Mouse (Mus musculus) forebrain, embryonic 13.5 days (tissue): Measurements from ENCODE around the gene Ntrk1. TPM values are rescaled to one million over a fixed set of nuclear protein-coding genes. Genes with fewer than 3 reads are reported as not detected.
"Not testable (repeated sequence)": the region's sequence is repeated elsewhere in the genome, so short reads cannot be mapped to it uniquely, and the experiment has no call there.

Experiments used
- ATAC-seq: fragments of 200-750 bp; cut with Nextera tagmentation; 2 replicates; pipeline ENCODE4 v1.8.0; 2017
- H3K27ac ChIP-seq: fragments of 300-500 bp; sonication (generic); 2 replicates; pipeline ENCODE4 v1.5.1; 2015; ENCODE audit warnings: inconsistent platforms, mild to moderate bottlenecking, moderate library complexity
- H3K27me3 ChIP-seq: fragments of 300-500 bp; sonication (generic); 2 replicates; pipeline ENCODE4 v1.6.1; 2015; ENCODE audit warnings: mild to moderate bottlenecking, inconsistent platforms
- H3K36me3 ChIP-seq: fragments of 300-500 bp; sonication (generic); 2 replicates; pipeline ENCODE4 v1.6.1; 2015; ENCODE audit warnings: mild to moderate bottlenecking, inconsistent platforms; ENCODE audit not compliant: poor library complexity, severe bottlenecking
- H3K4me1 ChIP-seq: fragments of 300-500 bp; sonication (generic); 2 replicates; pipeline ENCODE4 v1.6.1; 2015; ENCODE audit warnings: inconsistent platforms
- H3K4me2 ChIP-seq: fragments of 300-500 bp; sonication (generic); 2 replicates; pipeline ENCODE4 v1.6.1; 2015; ENCODE audit warnings: inconsistent platforms, mild to moderate bottlenecking, moderate library complexity
- H3K4me3 ChIP-seq: fragments of 300-500 bp; sonication (generic); 2 replicates; pipeline ENCODE4 v1.5.1; 2015; ENCODE audit warnings: mild to moderate bottlenecking, inconsistent platforms
- H3K9ac ChIP-seq: fragments of 300-500 bp; sonication (generic); 2 replicates; pipeline ENCODE4 v1.6.1; 2015; ENCODE audit warnings: mild to moderate bottlenecking, inconsistent platforms
- H3K9me3 ChIP-seq: fragments of 300-500 bp; sonication (generic); replicated peaks from 2 replicates; pipeline ENCODE4 v1.6.1; 2016; ENCODE audit warnings: inconsistent platforms
- WGBS: fragments of 180-500 bp; shearing (Covaris S2); methylation state at CpG from one replicate; pipeline ENCODE4 v1.1.7; 2015; 5-methylcytosine and 5-hydroxymethylcytosine counted together
- polyA plus RNA-seq: library from polyadenylated mRNA; unstranded; fragments of >200 nt; fragmentation: Nextera tagmentation; extraction: Ambion mirVana; gene quantifications from 2 replicates; pipeline ENCODE4 v1.2.1, GENCODE M21; 2015

Gene Ntrk1
- 0.53 and 0.88 TPM in 2 replicates for polyA plus RNA-seq

- no peaks in the 10 kb centered on the region for H3K36me3 ChIP-seq
- peak within 1 kb of the TSS; percentile 52 for H3K4me2 ChIP-seq
- under 1% methylated on average over 45 of the region's 47 CpGs for whole genome bisulfite sequencing
- H3K9me3 ChIP-seq, result no peaks in the 10 kb centered on the region
- peak within 1 kb of the TSS; percentile 22; the same call in 1 of the 2 replicates for H3K9ac ChIP-seq
- no peak within 1 kb of the TSS for H3K27ac ChIP-seq
- no peak for ATAC-seq
- peak within 1 kb of the TSS; percentile 26 for H3K4me3 ChIP-seq
- peaks cover 95% of the 10 kb centered on the region for H3K27me3 ChIP-seq
- peaks cover 36% of the 10 kb centered on the region for H3K4me1 ChIP-seq
These were observed at the start of gene Ntrk1 for GRCm38 (mm10) chr3:87794922-87795325. Gene Ntrk1, minus strand, starts transcription at chr3:87795162.

GRCm38 (mm10) chr3:87840858-87841257 is 45.9 kb upstream of the Ntrk1 start:
- no peaks in the 10 kb centered on the region for H3K36me3 ChIP-seq
- no peaks in the 10 kb centered on the region for H3K9me3 ChIP-seq
- no peak overlapping the region for H3K9ac ChIP-seq
- no peak for ATAC-seq
- H3K27ac ChIP-seq, result no peak overlapping the region
- no peaks in the 10 kb centered on the region for H3K27me3 ChIP-seq
- no peaks in the 10 kb centered on the region for H3K4me1 ChIP-seq
- H3K4me2 ChIP-seq, result no peak overlapping the region
- no peak overlapping the region for H3K4me3 ChIP-seq

GRCm38 (mm10) chr3:87838622-87839021 is 43.7 kb upstream of the Ntrk1 start:
- Histone ChIP-seq H3K36me3 (no peaks in the 10 kb centered on the region), H3K4me2 (no peak overlapping the region), H3K4me1 (no peaks in the 10 kb centered on the region), H3K9me3 (no peaks in the 10 kb centered on the region), H3K9ac (no peak overlapping the region), H3K27ac (no peak overlapping the region), H3K4me3 (no peak overlapping the region), H3K27me3 (no peaks in the 10 kb centered on the region)
- 0% methylated on average over 4 of the region's 4 CpGs for WGBS
- ATAC-seq, result no peak

GRCm38 (mm10) chr3:87833482-87833881 is 38.5 kb upstream of the Ntrk1 start:
- no peaks in the 10 kb centered on the region for H3K9me3 ChIP-seq
- H3K4me3 ChIP-seq, result no peak overlapping the region
- 64% methylated on average over 5 of the region's 5 CpGs for WGBS
- H3K9ac ChIP-seq, result no peak overlapping the region
- H3K4me2 ChIP-seq, result no peak overlapping the region
- H3K27ac ChIP-seq, result no peak overlapping the region
- ATAC-seq, result no peak
- H3K27me3 ChIP-seq, result no peaks in the 10 kb centered on the region
- no peaks in the 10 kb centered on the region for H3K36me3 ChIP-seq
- H3K4me1 ChIP-seq, result no peaks in the 10 kb centered on the region

GRCm38 (mm10) chr3:87832109-87832859 is 37.3 kb upstream of the Ntrk1 start:
- Histone ChIP-seq H3K4me1 (no peaks in the 10 kb centered on the region), H3K4me2 (no peak overlapping the region), H3K4me3 (no peak overlapping the region), H3K27ac (no peak overlapping the region), H3K36me3 (no peaks in the 10 kb centered on the region), H3K27me3 (no peaks in the 10 kb centered on the region), H3K9me3 (no peaks in the 10 kb centered on the region), H3K9ac (no peak overlapping the region)
- ATAC-seq, result no peak
- WGBS, result 89% methylated on average over 7 of the region's 7 CpGs

GRCm38 (mm10) chr3:87829025-87829424 is 34.1 kb upstream of the Ntrk1 start:
- no peaks in the 10 kb centered on the region for H3K36me3 ChIP-seq
- WGBS, result 57% methylated on average over 10 of the region's 10 CpGs
- H3K4me3 ChIP-seq, result no peak overlapping the region
- no peak overlapping the region for H3K9ac ChIP-seq
- ATAC-seq, result no peak
- no peaks in the 10 kb centered on the region for H3K27me3 ChIP-seq
- no peak overlapping the region for H3K27ac ChIP-seq
- H3K9me3 ChIP-seq, result no peaks in the 10 kb centered on the region
- no peak overlapping the region for H3K4me2 ChIP-seq
- H3K4me1 ChIP-seq, result no peaks in the 10 kb centered on the region

- Histone ChIP-seq H3K27me3 (no peaks in the 10 kb centered on the region), H3K36me3 (no peaks in the 10 kb centered on the region), H3K9me3 (no peaks in the 10 kb centered on the region), H3K27ac (no peak overlapping the region), H3K4me2 (no peak overlapping the region), H3K4me3 (no peak overlapping the region), H3K4me1 (no peaks in the 10 kb centered on the region), H3K9ac (no peak overlapping the region)
- no peak for ATAC-seq
- 49% methylated on average over 4 of the region's 4 CpGs for WGBS
These were observed 33.5 kb upstream of the Ntrk1 start for GRCm38 (mm10) chr3:87828435-87828834.

- not testable (repeated sequence) for H3K27me3 ChIP-seq, H3K36me3 ChIP-seq, H3K4me2 ChIP-seq, H3K9me3 ChIP-seq, H3K9ac ChIP-seq, H3K27ac ChIP-seq, H3K4me3 ChIP-seq, H3K4me1 ChIP-seq, ATAC-seq
- WGBS, result 71% methylated on average over 1 of the region's 1 CpGs
These were observed 29.2 kb upstream of the Ntrk1 start, which contains the start of gene Pear1 for GRCm38 (mm10) chr3:87824206-87824605. Gene Pear1, minus strand, starts transcription at chr3:87824306.

GRCm38 (mm10) chr3:87818226-87818625 is 23.3 kb upstream of the Ntrk1 start:
- H3K9ac ChIP-seq, result no peak overlapping the region
- no peak overlapping the region for H3K27ac ChIP-seq
- no peaks in the 10 kb centered on the region for H3K36me3 ChIP-seq
- H3K4me2 ChIP-seq, result no peak overlapping the region
- H3K4me3 ChIP-seq, result no peak overlapping the region
- ATAC-seq, result no peak
- WGBS, result 71% methylated on average over 12 of the region's 12 CpGs
- H3K27me3 ChIP-seq, result peaks cover 27% of the 10 kb centered on the region
- H3K9me3 ChIP-seq, result no peaks in the 10 kb centered on the region
- H3K4me1 ChIP-seq, result no peaks in the 10 kb centered on the region

- Histone ChIP-seq H3K4me2 (0 out of 2 replicates have a peak overlapping the region, but pooled peaks have one; percentile 32), H3K36me3 (no peaks in the 10 kb centered on the region), H3K4me3 (no peak overlapping the region), H3K4me1 (no peaks in the 10 kb centered on the region), H3K27ac (no peak overlapping the region), H3K9me3 (no peaks in the 10 kb centered on the region), H3K9ac (no peak overlapping the region), H3K27me3 (peaks cover 32% of the 10 kb centered on the region)
- 7% methylated on average over 12 of the region's 12 CpGs for WGBS
- ATAC-seq, result peak; percentile 72; the same call in 1 of the 2 replicates
These were observed 21.7 kb upstream of the Ntrk1 start for GRCm38 (mm10) chr3:87816646-87817093.

- WGBS, result 70% methylated on average over 6 of the region's 6 CpGs
These were observed 21.2 kb upstream of the Ntrk1 start for GRCm38 (mm10) chr3:87816166-87816565.

GRCm38 (mm10) chr3:87812873-87813272 is 17.9 kb upstream of the Ntrk1 start:
- H3K9ac ChIP-seq, result no peak overlapping the region
- peaks cover 64% of the 10 kb centered on the region for H3K27me3 ChIP-seq
- no peak overlapping the region for H3K4me2 ChIP-seq
- H3K9me3 ChIP-seq, result no peaks in the 10 kb centered on the region
- WGBS, result 58% methylated on average over 10 of the region's 10 CpGs
- H3K27ac ChIP-seq, result no peak overlapping the region
- no peaks in the 10 kb centered on the region for H3K36me3 ChIP-seq
- H3K4me3 ChIP-seq, result no peak overlapping the region
- ATAC-seq, result no peak
- peaks cover 11% of the 10 kb centered on the region; the same call in 1 of the 2 replicates for H3K4me1 ChIP-seq

More at GRCm38 (mm10) chr3:87816166-87816565, 21.2 kb upstream of the Ntrk1 start:
- H3K4me1 ChIP-seq, result no peaks in the 10 kb centered on the region
- peaks cover 37% of the 10 kb centered on the region for H3K27me3 ChIP-seq
- no peaks in the 10 kb centered on the region for H3K9me3 ChIP-seq
- no peaks in the 10 kb centered on the region for H3K36me3 ChIP-seq
- H3K27ac ChIP-seq, result no peak overlapping the region
- H3K9ac ChIP-seq, result no peak overlapping the region
- H3K4me3 ChIP-seq, result no peak overlapping the region
- no peak; the same call in 1 of the 2 replicates for ATAC-seq
- no peak overlapping the region for H3K4me2 ChIP-seq
